8 mouse cellular contexts compared by ENCODE assay signal in genomic region chr8:126909371-126909802, GRCm38 (mm10). TPM values are rescaled to one million over a fixed set of nuclear protein-coding genes. Genes with fewer than 3 reads are reported as not detected.
DNase-seq lines count a peak whose midpoint lies in the region; ATAC-seq lines count a peak whose summit lies in the region.

No protein-coding gene starts in this region.

- no peak for ATAC-seq in monocyte, adult 5-6 weeks (replicated peaks; ENCODE audit: insufficient number of reproducible peaks, low FRiP score, low TSS enrichment, poor library complexity, severe bottlenecking)

- intact Hi-C loops in heart, postnatal 36 days (cut with DNase I): no loop called here

- peak; percentile 64 to 79 for DNase-seq in cerebellum, postnatal 14 days
- DNase-seq in cerebellum, adult 11 months: no peak
- peak; percentile 65 for DNase-seq in adrenal gland, postnatal 25 days
- peak; percentile 26 to 40 for DNase-seq in heart, postnatal 36 days
- DNase-seq in lung, postnatal 10 days: peak; percentile 58
- DNase-seq in retina, embryonic 14.5 days (ENCODE audit: low spot score): no peak
- DNase-seq in layer of hippocampus, postnatal 10 days (ENCODE audit: low spot score in 2 of 2): no peak

RNA-seq across cellular contexts. Expression of gene Tomm20, which starts 36.3 kb away (rescaled TPM):
- 162 and 189 TPM in 2 replicates for total RNA-seq in adrenal gland, postnatal 25 days (2021)
- 10 to 100 TPM; 81.7 to 91.3 TPM for total RNA-seq in heart, postnatal 36 days (2021)
- 100 to 160 TPM (median 138 TPM) in 3 replicates for total RNA-seq in monocyte, adult 5-6 weeks (2017)
- 100 to 1,000 TPM; 186 to 197 TPM for total RNA-seq in layer of hippocampus, postnatal 10 days (2021)

Comparison
In these comparisons a context has a peak if more than half of its experiments do, and no peak if none do; other contexts are left out.
1. DNase-seq: peak in cerebellum, postnatal 14 days (2 of 2), adrenal gland, postnatal 25 days (single experiment), heart, postnatal 36 days (2 of 2) and lung, postnatal 10 days (single experiment); none in cerebellum, adult 11 months (single experiment), retina, embryonic 14.5 days (single experiment) and layer of hippocampus, postnatal 10 days (0 of 2).